Mouse (Mus musculus): ENCODE data around the gene Ttc24. TPM values are rescaled to one million over a fixed set of nuclear protein-coding genes. Genes with fewer than 3 reads are reported as not detected.

Gene Ttc24
- polyA plus RNA-seq, 1 experiment: not detected

- H3K27me3 ChIP-seq (ENCODE audit: control insufficient read depth, insufficient read depth, low read length): peaks cover 6% of the 10 kb centered on the region
- 81% methylated on average over 5 of the region's 5 CpGs for WGBS
- H3K4me3 ChIP-seq (ENCODE audit: extremely low read depth, insufficient read depth, insufficient read length): no peak overlapping the region
Measured at GRCm38 (mm10) chr3:88033506-88033905, 44.6 kb downstream of the Ttc24 start.

DNA sequence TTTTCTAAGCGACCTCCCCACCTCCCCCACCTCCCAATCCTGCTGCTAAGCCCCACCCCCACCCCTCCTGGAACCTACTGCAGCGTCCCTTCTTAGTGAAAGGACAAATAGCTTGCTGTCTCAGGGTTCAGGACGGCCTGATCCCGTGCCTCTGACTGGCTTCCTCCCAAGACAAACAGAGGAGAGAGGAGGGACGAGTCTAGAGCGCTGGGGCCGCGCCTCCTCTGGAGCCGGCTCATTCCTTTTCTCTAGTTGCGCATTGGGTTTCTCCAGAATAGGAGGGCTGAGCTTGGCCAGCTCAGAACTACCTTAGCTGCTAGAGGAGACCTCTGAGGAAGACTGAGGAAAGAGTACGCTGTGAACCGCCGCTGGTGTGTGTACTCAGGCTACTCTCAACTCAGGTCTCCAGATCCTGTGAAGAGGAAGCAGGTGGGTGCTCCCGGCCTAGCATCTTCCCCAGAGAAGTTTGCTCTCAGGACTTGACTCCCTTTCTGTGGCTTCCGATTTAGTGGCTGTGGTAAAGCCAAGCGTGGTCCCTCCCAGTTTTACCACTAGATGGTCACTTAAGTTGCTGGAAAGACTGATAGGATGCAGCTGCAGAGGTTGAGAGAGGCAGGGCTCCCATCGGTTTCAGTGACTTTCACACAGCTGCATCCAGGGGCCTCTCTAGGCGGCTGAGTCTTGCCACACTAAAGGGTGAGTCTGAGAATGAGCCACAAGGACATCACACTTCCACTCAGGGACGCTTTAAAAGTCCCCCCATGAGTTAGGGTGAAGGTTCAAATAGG is 47.3 kb downstream of the Ttc24 start:
- no peak for TF ChIP-seq POLR2A (IDR thresholded peaks at IDR 0.05; ENCODE audit: low read depth, low read length)
- TF ChIP-seq CTCF (IDR thresholded peaks at IDR 0.05; ENCODE audit: extremely low read depth, insufficient read depth, insufficient read length, insufficient replicate concordance): no peak
- Histone ChIP-seq H3K36me3 (ENCODE audit: control insufficient read depth, insufficient read depth, low read length) (no peaks in the 10 kb centered on the region), H3K27me3 (ENCODE audit: control insufficient read depth, insufficient read depth, low read length) (peaks cover 4% of the 10 kb centered on the region), H3K4me1 (ENCODE audit: control insufficient read depth, insufficient read depth, insufficient read length) (no peaks in the 10 kb centered on the region), H3K27ac (ENCODE audit: insufficient read depth, low read length) (no peak overlapping the region), H3K4me3 (ENCODE audit: extremely low read depth, insufficient read depth, insufficient read length) (no peak overlapping the region)
- DNase-seq (ENCODE audit: low read depth in 1 of 2, low spot score in 2 of 2): no peak
- WGBS: 23% methylated on average over 19 of the region's 19 CpGs

More at GRCm38 (mm10) chr3:88033506-88033905, 44.6 kb downstream of the Ttc24 start:
- H3K27ac ChIP-seq (ENCODE audit: insufficient read depth, low read length): no peak overlapping the region
- no peaks in the 10 kb centered on the region for H3K4me1 ChIP-seq (ENCODE audit: control insufficient read depth, insufficient read depth, insufficient read length)
- TF ChIP-seq CTCF (IDR thresholded peaks at IDR 0.05; ENCODE audit: extremely low read depth, insufficient read depth, insufficient read length, insufficient replicate concordance) (no peak), POLR2A (IDR thresholded peaks at IDR 0.05; ENCODE audit: low read depth, low read length) (no peak)
- DNase-seq (ENCODE audit: low read depth in 1 of 2, low spot score in 2 of 2): no peak
- H3K36me3 ChIP-seq (ENCODE audit: control insufficient read depth, insufficient read depth, low read length): no peaks in the 10 kb centered on the region

GRCm38 (mm10) chr3:88027434-88028186 is 50.5 kb downstream of the Ttc24 start, which contains the start of gene Hapln2:
Gene Hapln2 (minus strand): TSS chr3:88027583.
- no peak for TF ChIP-seq POLR2A (IDR thresholded peaks at IDR 0.05; ENCODE audit: low read depth, low read length)
- no peak for TF ChIP-seq CTCF (IDR thresholded peaks at IDR 0.05; ENCODE audit: extremely low read depth, insufficient read depth, insufficient read length, insufficient replicate concordance)
- Histone ChIP-seq H3K4me3 (ENCODE audit: extremely low read depth, insufficient read depth, insufficient read length) (no peak within 1 kb of the TSS), H3K36me3 (ENCODE audit: control insufficient read depth, insufficient read depth, low read length) (no peaks in the 10 kb centered on the region), H3K4me1 (ENCODE audit: control insufficient read depth, insufficient read depth, insufficient read length) (peaks cover 12% of the 10 kb centered on the region), H3K27ac (ENCODE audit: insufficient read depth, low read length) (no peak within 1 kb of the TSS), H3K27me3 (ENCODE audit: control insufficient read depth, insufficient read depth, low read length) (peaks cover 24% of the 10 kb centered on the region)
- no peak for DNase-seq (ENCODE audit: low read depth in 1 of 2, low spot score in 2 of 2)
- 65% methylated on average over 5 of the region's 5 CpGs for WGBS

GRCm38 (mm10) chr3:88026823-88027222 is 51.3 kb downstream of the Ttc24 start:
- Histone ChIP-seq H3K4me3 (ENCODE audit: extremely low read depth, insufficient read depth, insufficient read length) (no peak overlapping the region), H3K27ac (ENCODE audit: insufficient read depth, low read length) (no peak overlapping the region), H3K4me1 (ENCODE audit: control insufficient read depth, insufficient read depth, insufficient read length) (peaks cover 16% of the 10 kb centered on the region), H3K36me3 (ENCODE audit: control insufficient read depth, insufficient read depth, low read length) (no peaks in the 10 kb centered on the region), H3K27me3 (ENCODE audit: control insufficient read depth, insufficient read depth, low read length) (peaks cover 27% of the 10 kb centered on the region)
- no peak for TF ChIP-seq POLR2A (IDR thresholded peaks at IDR 0.05; ENCODE audit: low read depth, low read length)
- no peak for TF ChIP-seq CTCF (IDR thresholded peaks at IDR 0.05; ENCODE audit: extremely low read depth, insufficient read depth, insufficient read length, insufficient replicate concordance)
- 54% methylated on average over 7 of the region's 7 CpGs for WGBS
- DNase-seq (ENCODE audit: low read depth in 1 of 2, low spot score in 2 of 2): no peak

- Histone ChIP-seq H3K36me3 (ENCODE audit: control insufficient read depth, insufficient read depth, low read length) (no peaks in the 10 kb centered on the region), H3K4me1 (ENCODE audit: control insufficient read depth, insufficient read depth, insufficient read length) (peaks cover 16% of the 10 kb centered on the region), H3K27me3 (ENCODE audit: control insufficient read depth, insufficient read depth, low read length) (peaks cover 24% of the 10 kb centered on the region), H3K4me3 (ENCODE audit: extremely low read depth, insufficient read depth, insufficient read length) (peak overlapping the region; percentile 61), H3K27ac (ENCODE audit: insufficient read depth, low read length) (no peak overlapping the region)
- DNase-seq (ENCODE audit: low read depth in 1 of 2, low spot score in 2 of 2): no peak
- no peak for TF ChIP-seq CTCF (IDR thresholded peaks at IDR 0.05; ENCODE audit: extremely low read depth, insufficient read depth, insufficient read length, insufficient replicate concordance)
- no peak for TF ChIP-seq POLR2A (IDR thresholded peaks at IDR 0.05; ENCODE audit: low read depth, low read length)
- 3% methylated on average over 81 of the region's 81 CpGs for WGBS
Measured at GRCm38 (mm10) chr3:88023192-88024074, 54.7 kb downstream of the Ttc24 start.

Data from spleen, adult 2 months (tissue).